Mouse (Mus musculus): Measurements from ENCODE around the gene Olfr1493-ps1. TPM values are rescaled to one million over a fixed set of nuclear protein-coding genes. Genes with fewer than 3 reads are reported as not detected.

The Olfr1493-ps1 gene
- polyA plus RNA-seq (2012; rRNA removed), result not detected in 2 replicates

GRCm38 (mm10) chr19:13722978-13723377, at the start of gene Olfr1493-ps1:
Olfr1493-ps1 (plus strand) TSS chr19:13723278.

GRCm38 (mm10) chr19:13696968-13697367, 26.1 kb upstream of the Olfr1493-ps1 start, which contains the start of gene Olfr1491:
Olfr1491 (plus strand) TSS chr19:13697268.

GRCm38 (mm10) chr19:13739428-13739827, 16.4 kb downstream of the Olfr1493-ps1 start, which contains the start of gene Olfr1494:
Olfr1494 (plus strand) TSS chr19:13739728.

GRCm38 (mm10) chr19:13764306-13764705, 41.2 kb downstream of the Olfr1493-ps1 start, which contains the start of gene Olfr1495:
Olfr1495 (plus strand) TSS chr19:13764606.

GRCm38 (mm10) chr19:13777578-13777977, 54.5 kb downstream of the Olfr1493-ps1 start, which contains the start of gene Olfr1496:
Olfr1496 (plus strand) TSS chr19:13777878.

Other genes starting within 250 kb of the Olfr1493-ps1 start
- gene Olfr1475, start 243.1 kb upstream of the Olfr1493-ps1 start, polyA plus RNA-seq (2012; rRNA removed), result not detected in 2 replicates
- not detected in 2 replicates for gene Olfr1477, start 222.7 kb upstream of the Olfr1493-ps1 start, polyA plus RNA-seq (2012; rRNA removed)
- gene Olfr1480, start 195.4 kb upstream of the Olfr1493-ps1 start, polyA plus RNA-seq (2012; rRNA removed), result not detected in 2 replicates
- not detected in 2 replicates for gene Olfr1484, start 139.8 kb upstream of the Olfr1493-ps1 start, polyA plus RNA-seq (2012; rRNA removed)
- gene Olfr1487, start 105.9 kb upstream of the Olfr1493-ps1 start, polyA plus RNA-seq (2012; rRNA removed), result not detected in 2 replicates
- gene Olfr1489, start 91.7 kb upstream of the Olfr1493-ps1 start, polyA plus RNA-seq (2012; rRNA removed), result not detected in 2 replicates
- gene Olfr1490, start 72.2 kb upstream of the Olfr1493-ps1 start, polyA plus RNA-seq (2012; rRNA removed), result not detected in 2 replicates
- not detected in 2 replicates for gene Olfr1491, start 26.0 kb upstream of the Olfr1493-ps1 start, polyA plus RNA-seq (2012; rRNA removed)
- gene Olfr1494, start 16.4 kb downstream of the Olfr1493-ps1 start, polyA plus RNA-seq (2012; rRNA removed), result not detected in 2 replicates
- gene Olfr1495, start 41.3 kb downstream of the Olfr1493-ps1 start, polyA plus RNA-seq (2012; rRNA removed), result not detected in 2 replicates
- not detected in 2 replicates for gene Olfr1496, start 54.6 kb downstream of the Olfr1493-ps1 start, polyA plus RNA-seq (2012; rRNA removed)
- not detected in 2 replicates for gene Olfr1497, start 74.9 kb downstream of the Olfr1493-ps1 start, polyA plus RNA-seq (2012; rRNA removed)
- not detected in 2 replicates for gene Olfr1499, start 96.2 kb downstream of the Olfr1493-ps1 start, polyA plus RNA-seq (2012; rRNA removed)
- not detected in 2 replicates for gene Olfr1500, start 107.2 kb downstream of the Olfr1493-ps1 start, polyA plus RNA-seq (2012; rRNA removed)
- gene Olfr1501, start 127.4 kb downstream of the Olfr1493-ps1 start, polyA plus RNA-seq (2012; rRNA removed), result not detected in 2 replicates
- gene Olfr1502, start 138.5 kb downstream of the Olfr1493-ps1 start, polyA plus RNA-seq (2012; rRNA removed), result not detected in 2 replicates
- not detected in 2 replicates for gene Olfr1504, start 174.7 kb downstream of the Olfr1493-ps1 start, polyA plus RNA-seq (2012; rRNA removed)
- not detected in 2 replicates for gene Olfr1505, start 190.3 kb downstream of the Olfr1493-ps1 start, polyA plus RNA-seq (2012; rRNA removed)

All from ovary, adult 2 months (tissue).